ENCODE assay signal across 8 mouse cellular contexts in the genomic region with DNA sequence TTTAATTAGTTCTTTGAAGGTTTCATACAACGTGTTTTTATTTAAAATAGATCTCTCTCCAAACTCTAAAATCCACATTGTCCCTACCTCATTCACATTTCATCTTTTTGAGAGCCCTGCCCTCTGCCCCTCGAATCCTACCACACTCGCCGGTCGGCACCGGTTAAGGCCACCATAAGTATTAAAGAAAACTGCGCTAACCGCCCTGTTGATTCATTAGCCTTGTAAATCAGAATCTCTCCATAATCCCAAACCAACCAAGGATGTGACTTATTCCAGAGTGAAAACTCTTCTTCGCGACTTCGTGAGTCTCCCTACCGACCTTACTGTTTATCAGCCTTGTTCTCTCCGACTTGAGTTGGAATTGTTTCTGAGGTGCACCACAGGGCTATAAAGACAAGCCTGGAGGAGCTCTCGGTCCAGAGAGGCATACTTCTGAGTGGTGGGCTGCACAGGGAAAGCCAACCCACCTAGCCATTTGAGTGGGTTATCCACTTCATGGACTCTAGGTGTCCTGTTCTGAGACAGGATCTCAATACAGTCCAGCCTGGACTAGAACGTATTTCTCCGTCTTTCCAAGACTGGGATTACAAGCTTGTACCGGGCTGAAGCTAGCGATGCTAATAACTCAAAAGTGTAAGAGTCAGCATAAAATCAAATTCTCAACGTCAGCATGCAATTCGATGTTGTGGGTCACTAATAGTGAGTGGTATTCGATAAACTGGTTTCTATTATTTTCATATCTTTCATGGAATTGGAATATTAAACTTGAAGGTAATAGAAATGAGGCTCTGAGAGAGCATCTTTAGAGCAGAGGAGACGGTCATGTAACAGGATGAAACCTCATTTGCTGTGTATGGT. TPM values are rescaled to one million over a fixed set of nuclear protein-coding genes. Genes with fewer than 3 reads are reported as not detected.
A peak's percentile ranks its signal among the peaks of the same experiment; 100 is the strongest.
DNase-seq lines count a peak whose midpoint lies in the region; ATAC-seq and TF ChIP-seq lines count a peak whose summit lies in the region.

No protein-coding gene starts in this region.

- no peaks in the 10 kb centered on the region for H3K27me3 ChIP-seq in heart, embryonic 10.5 days (ENCODE audit: insufficient read depth, poor library complexity, severe bottlenecking)
- no peaks in the 10 kb centered on the region for H3K27me3 ChIP-seq in CH12.LX (replicated peaks)
- no peaks in the 10 kb centered on the region for H3K27me3 ChIP-seq in hindbrain, postnatal 0 days (ENCODE audit: insufficient read depth, low read length)
- H3K27me3 ChIP-seq in midbrain, embryonic 16.5 days (ENCODE audit: control insufficient read depth, insufficient read depth, low read depth, low read length): no peaks in the 10 kb centered on the region

- peak overlapping the region; percentile 83 for H3K4me2 ChIP-seq in CH12.LX (ENCODE audit: insufficient read depth, low read depth, poor library complexity, severe bottlenecking)
- H3K4me2 ChIP-seq in hindbrain, postnatal 0 days (ENCODE audit: low read depth, low read length): peak overlapping the region; percentile 86
- peak overlapping the region; percentile 70 for H3K4me2 ChIP-seq in midbrain, embryonic 16.5 days (ENCODE audit: low read length)

- H3K9ac ChIP-seq in CH12.LX (ENCODE audit: insufficient read depth, low read depth): peak overlapping the region; percentile 97
- peak overlapping the region; percentile 96 for H3K9ac ChIP-seq in hindbrain, postnatal 0 days (replicated peaks; ENCODE audit: low read length)
- H3K9ac ChIP-seq in midbrain, embryonic 16.5 days (ENCODE audit: low read depth, low read length): peak overlapping the region; percentile 13

- H3K27ac ChIP-seq in heart, embryonic 10.5 days: peak overlapping the region; percentile 94
- no peak overlapping the region for H3K27ac ChIP-seq in CH12.LX (ENCODE audit: insufficient read depth, low read depth)
- peak overlapping the region; percentile 79 for H3K27ac ChIP-seq in hindbrain, postnatal 0 days
- H3K27ac ChIP-seq in midbrain, embryonic 16.5 days (ENCODE audit: low read length): 0 out of 2 replicates have a peak overlapping the region, but pooled peaks have one; percentile 0

- H3K79me2 ChIP-seq in CH12.LX (replicated peaks; ENCODE audit: control insufficient read depth, extremely low read depth, insufficient read depth, poor library complexity, severe bottlenecking): peaks cover 29% of the 10 kb centered on the region

- TF ChIP-seq POLR2A in CH12.LX (IDR thresholded peaks at IDR 0.05; ENCODE audit: low read depth, low read length): no peak

- TF ChIP-seq EP300 in CH12.LX (IDR thresholded peaks at IDR 0.05; ENCODE audit: low read length): no peak

- peaks cover 13% of the 10 kb centered on the region for H3K4me1 ChIP-seq in heart, embryonic 10.5 days
- peaks cover 6 to 35% of the 10 kb centered on the region in 2 experiments for H3K4me1 ChIP-seq in CH12.LX (ENCODE audit: control insufficient read depth in 1 of 2, insufficient read depth in 2 of 2)
- peaks cover 4% of the 10 kb centered on the region for H3K4me1 ChIP-seq in hindbrain, postnatal 0 days (ENCODE audit: insufficient read depth, low read length)
- peaks cover 21% of the 10 kb centered on the region for H3K4me1 ChIP-seq in midbrain, embryonic 16.5 days (ENCODE audit: control insufficient read depth, insufficient read depth, low read length)

- no peak for DNase-seq in heart, embryonic 10.5 days (ENCODE audit: low spot score)
- DNase-seq in heart, adult 18-20 months: no peak
- DNase-seq in CH12.LX (ENCODE audit: extremely low read depth): no peak
- no peak for DNase-seq in hindbrain, postnatal 0 days (ENCODE audit: low spot score)
- no peak for DNase-seq in layer of hippocampus, adult 18-20 months (ENCODE audit: low spot score in 2 of 2)

- no peak for TF ChIP-seq RAD21 in CH12.LX (IDR thresholded peaks at IDR 0.05; ENCODE audit: low read depth, low read length)

- no peak for TF ChIP-seq CTCF in CH12.LX (conservative IDR thresholded peaks at IDR 0.05 in 1 of 2, IDR thresholded peaks at IDR 0.05 in 1 of 2; ENCODE audit: low read depth in 2 of 2, low read length in 2 of 2)
- TF ChIP-seq CTCF in hindbrain, postnatal 0 days (IDR thresholded peaks at IDR 0.05; ENCODE audit: low read depth): no peak

- in situ Hi-C loops in CH12.LX (cut with MboI; ENCODE audit: low pct_ligation_motif_present, low pct_unique_long_range_greater_than_20kb, low sequenced_read_pairs): no loop called here

- H3K36me3 ChIP-seq in heart, embryonic 10.5 days: peaks cover 39% of the 10 kb centered on the region
- H3K36me3 ChIP-seq in CH12.LX (replicated peaks in 1 of 2; ENCODE audit: control insufficient read depth in 1 of 2, insufficient read depth in 1 of 2, low read length in 1 of 2): peaks cover 13 to 47% of the 10 kb centered on the region in 2 experiments
- H3K36me3 ChIP-seq in hindbrain, postnatal 0 days (ENCODE audit: insufficient read depth, low read length): peaks cover 23% of the 10 kb centered on the region; the same call in 1 of the 2 replicates
- H3K36me3 ChIP-seq in midbrain, embryonic 16.5 days (ENCODE audit: control insufficient read depth, insufficient read depth, low read length): peaks cover 13% of the 10 kb centered on the region

- no peaks in the 10 kb centered on the region for H3K9me3 ChIP-seq in heart, embryonic 10.5 days
- no peaks in the 10 kb centered on the region for H3K9me3 ChIP-seq in CH12.LX (replicated peaks; ENCODE audit: low read length)
- no peaks in the 10 kb centered on the region for H3K9me3 ChIP-seq in hindbrain, postnatal 0 days (ENCODE audit: low read length)
- H3K9me3 ChIP-seq in midbrain, embryonic 16.5 days (replicated peaks; ENCODE audit: control insufficient read depth, low read length, poor library complexity, severe bottlenecking): no peaks in the 10 kb centered on the region

- dilution Hi-C loops in CH12.LX (cut with MboI; ENCODE audit: extremely low pct_ligation_motif_present, extremely low pct_unique_long_range_greater_than_20kb, low sequenced_read_pairs): no loop called here

- 30% methylated on average over 22 of the region's 22 CpGs for WGBS in heart, embryonic 10.5 days
- 25% methylated on average over 22 of the region's 22 CpGs for WGBS in hindbrain, postnatal 0 days
- whole genome bisulfite sequencing in midbrain, embryonic 16.5 days: 28% methylated on average over 22 of the region's 22 CpGs

- peak; percentile 45 for ATAC-seq in erythroblast, adult 5-6 weeks (replicated peaks; ENCODE audit: low FRiP score, poor library complexity, severe bottlenecking)
- ATAC-seq in hindbrain, postnatal 0 days: peak; percentile 64
- ATAC-seq in midbrain, embryonic 16.5 days: peak; percentile 64
- no peak for ATAC-seq in frontal cortex, adult (ENCODE audit: low TSS enrichment)

- peak overlapping the region; percentile 100 for H3K4me3 ChIP-seq in heart, embryonic 10.5 days
- peak overlapping the region; percentile 95 to 100 (median 97) for H3K4me3 ChIP-seq in CH12.LX (replicated peaks in 1 of 3; ENCODE audit: low read depth in 2 of 3, low read length in 2 of 3, poor library complexity in 1 of 3)
- H3K4me3 ChIP-seq in hindbrain, postnatal 0 days (ENCODE audit: low read length): peak overlapping the region; percentile 87
- H3K4me3 ChIP-seq in midbrain, embryonic 16.5 days (ENCODE audit: low read depth, low read length): peak overlapping the region; percentile 72

RNA-seq across cellular contexts. Expression of gene Chuk, which starts 0.6 kb away (rescaled TPM):
- 36.8 and 47.0 TPM in 2 replicates for polyA plus RNA-seq in heart, embryonic 10.5 days (2016; fragmentation: Nextera tagmentation; extraction: Ambion mirVana)
- total RNA-seq in heart, adult 18-20 months (2021): 10 to 100 TPM; 25.8 to 28.0 TPM
- total RNA-seq in CH12.LX (2012; rRNA removed): 36.4 and 36.9 TPM in 2 replicates
- total RNA-seq in CH12.LX (2014; rRNA removed): 82.4 and 102 TPM in 2 replicates
- 40.6 and 42.7 TPM in 2 replicates for polyA plus RNA-seq in CH12.LX (2012; ENCODE audit: insufficient read length, low read depth)
- 17.8 and 19.0 TPM in 2 replicates for total RNA-seq in erythroblast, adult 5-6 weeks (2015; ENCODE audit: low replicate concordance)
- 46.2 and 57.2 TPM in 2 replicates for total RNA-seq in erythroblast, adult 5-6 weeks (2017; ENCODE audit: low replicate concordance)
- total RNA-seq in hindbrain, postnatal 0 days (2014; rRNA removed): 38.3 and 43.3 TPM in 2 replicates
- polyA plus RNA-seq in hindbrain, postnatal 0 days (2015; fragmentation: Nextera tagmentation; extraction: Ambion mirVana): 32.7 and 33.8 TPM in 2 replicates
- polyA plus RNA-seq in midbrain, embryonic 16.5 days (2015; fragmentation: Nextera tagmentation; extraction: Ambion mirVana): 65.7 and 65.8 TPM in 2 replicates
- 10 to 100 TPM; 39.3 to 40.9 TPM for total RNA-seq in layer of hippocampus, adult 18-20 months (2021)

RNA-seq across cellular contexts. Expression of gene Cwf19l1, which starts 27.8 kb away (rescaled TPM):
- 21.9 and 23.8 TPM in 2 replicates for polyA plus RNA-seq in heart, embryonic 10.5 days (2016; fragmentation: Nextera tagmentation; extraction: Ambion mirVana)
- 1 to 10 TPM; 9.0 to 9.1 TPM for total RNA-seq in heart, adult 18-20 months (2021)
- total RNA-seq in CH12.LX (2012; rRNA removed): 11.0 and 15.2 TPM in 2 replicates
- total RNA-seq in CH12.LX (2014; rRNA removed): 27.8 and 30.4 TPM in 2 replicates
- polyA plus RNA-seq in CH12.LX (2012; ENCODE audit: insufficient read length, low read depth): 45.0 and 45.9 TPM in 2 replicates
- 16.7 and 22.1 TPM in 2 replicates for total RNA-seq in erythroblast, adult 5-6 weeks (2015; ENCODE audit: low replicate concordance)
- total RNA-seq in erythroblast, adult 5-6 weeks (2017; ENCODE audit: low replicate concordance): 4.3 and 8.2 TPM in 2 replicates
- total RNA-seq in hindbrain, postnatal 0 days (2014; rRNA removed): 10.7 and 36.4 TPM in 2 replicates
- 24.3 and 27.3 TPM in 2 replicates for polyA plus RNA-seq in hindbrain, postnatal 0 days (2015; fragmentation: Nextera tagmentation; extraction: Ambion mirVana)
- polyA plus RNA-seq in midbrain, embryonic 16.5 days (2015; fragmentation: Nextera tagmentation; extraction: Ambion mirVana): 31.1 and 33.3 TPM in 2 replicates
- 10 to 100 TPM; 20.6 to 21.3 TPM for total RNA-seq in layer of hippocampus, adult 18-20 months (2021)

RNA-seq across cellular contexts. Expression of gene Erlin1, which starts 38.3 kb away (rescaled TPM):
- 18.6 and 24.6 TPM in 2 replicates for polyA plus RNA-seq in heart, embryonic 10.5 days (2016; fragmentation: Nextera tagmentation; extraction: Ambion mirVana)
- total RNA-seq in heart, adult 18-20 months (2021): 10 to 100 TPM in 1 of 2 experiments, 1 to 10 TPM in 1; 9.1 to 11.2 TPM
- total RNA-seq in CH12.LX (2012; rRNA removed) (9.3 and 9.7 TPM in 2 replicates), CH12.LX (2014; rRNA removed) (26.6 TPM in 2 replicates)
- polyA plus RNA-seq in CH12.LX (2012; ENCODE audit: insufficient read length, low read depth): 22.7 and 25.9 TPM in 2 replicates
- total RNA-seq in erythroblast, adult 5-6 weeks (2015; ENCODE audit: low replicate concordance): 10.0 and 16.1 TPM in 2 replicates
- total RNA-seq in erythroblast, adult 5-6 weeks (2017; ENCODE audit: low replicate concordance): 7.5 and 8.9 TPM in 2 replicates
- total RNA-seq in hindbrain, postnatal 0 days (2014; rRNA removed): 6.4 and 7.9 TPM in 2 replicates
- 13.8 and 14.4 TPM in 2 replicates for polyA plus RNA-seq in hindbrain, postnatal 0 days (2015; fragmentation: Nextera tagmentation; extraction: Ambion mirVana)
- 23.7 and 24.4 TPM in 2 replicates for polyA plus RNA-seq in midbrain, embryonic 16.5 days (2015; fragmentation: Nextera tagmentation; extraction: Ambion mirVana)
- 10 to 100 TPM; 19.4 to 23.7 TPM for total RNA-seq in layer of hippocampus, adult 18-20 months (2021)

RNA-seq across cellular contexts. Expression of gene Bloc1s2, which starts 38.4 kb away (rescaled TPM):
- polyA plus RNA-seq in heart, embryonic 10.5 days (2016; fragmentation: Nextera tagmentation; extraction: Ambion mirVana): 69.0 and 91.3 TPM in 2 replicates
- 10 to 100 TPM; 19.0 to 24.3 TPM for total RNA-seq in heart, adult 18-20 months (2021)
- total RNA-seq in CH12.LX (2012; rRNA removed) (115 and 117 TPM in 2 replicates), CH12.LX (2014; rRNA removed) (92.4 and 107 TPM in 2 replicates)
- 96.3 and 101 TPM in 2 replicates for polyA plus RNA-seq in CH12.LX (2012; ENCODE audit: insufficient read length, low read depth)
- total RNA-seq in erythroblast, adult 5-6 weeks (2015; ENCODE audit: low replicate concordance): 20.1 and 37.1 TPM in 2 replicates
- 13.1 and 13.9 TPM in 2 replicates for total RNA-seq in erythroblast, adult 5-6 weeks (2017; ENCODE audit: low replicate concordance)
- total RNA-seq in hindbrain, postnatal 0 days (2014; rRNA removed): 31.9 and 32.0 TPM in 2 replicates
- polyA plus RNA-seq in hindbrain, postnatal 0 days (2015; fragmentation: Nextera tagmentation; extraction: Ambion mirVana): 187 and 188 TPM in 2 replicates
- 161 and 164 TPM in 2 replicates for polyA plus RNA-seq in midbrain, embryonic 16.5 days (2015; fragmentation: Nextera tagmentation; extraction: Ambion mirVana)
- 10 to 100 TPM; 58.8 to 60.8 TPM for total RNA-seq in layer of hippocampus, adult 18-20 months (2021)

Comparison
In these comparisons a context has a peak if more than half of its experiments do, and no peak if none do; other contexts are left out.
1. H3K9ac ChIP-seq: peak in every context shown above with its lines; median percentile 97 in CH12.LX; 96 in hindbrain, postnatal 0 days; 13 in midbrain, embryonic 16.5 days.